Mouse (Mus musculus): ENCODE results near the gene Gm48552. TPM values are rescaled to one million over a fixed set of nuclear protein-coding genes. Genes with fewer than 3 reads are reported as not detected.
A peak's percentile ranks its signal among the peaks of the same experiment; 100 is the strongest.

The Gm48552 gene
- polyA plus RNA-seq, 1 experiment from 2014 or later: 1.7 TPM

GRCm38 (mm10) chr10:81433541-81434289, 44.9 kb downstream of the Gm48552 start:
- H3K4me1 ChIP-seq: peaks cover 26% of the 10 kb centered on the region
- H3K9ac ChIP-seq: no peak overlapping the region
- H3K36me3 ChIP-seq: no peaks in the 10 kb centered on the region
- H3K27me3 ChIP-seq: peaks cover 15% of the 10 kb centered on the region; the same call in 1 of the 2 replicates
- peak overlapping the region; percentile 61 for H3K4me2 ChIP-seq (replicated peaks)
- H3K9me3 ChIP-seq: no peaks in the 10 kb centered on the region
- no peak overlapping the region for H3K4me3 ChIP-seq
- 79% methylated on average over 26 of the region's 26 CpGs for WGBS
- H3K27ac ChIP-seq: no peak overlapping the region
- ATAC-seq (ENCODE audit: low FRiP score, low read depth): no peak

- peaks cover 24% of the 10 kb centered on the region for H3K4me1 ChIP-seq
- peaks cover 10% of the 10 kb centered on the region; the same call in 1 of the 2 replicates for H3K27me3 ChIP-seq
- no peak for ATAC-seq (ENCODE audit: low FRiP score, low read depth)
- no peak overlapping the region for H3K9ac ChIP-seq
- no peaks in the 10 kb centered on the region for H3K9me3 ChIP-seq
- no peaks in the 10 kb centered on the region for H3K36me3 ChIP-seq
- no peak overlapping the region for H3K4me2 ChIP-seq (replicated peaks)
- H3K4me3 ChIP-seq: no peak overlapping the region
- no peak overlapping the region for H3K27ac ChIP-seq
- 56% methylated on average over 15 of the region's 15 CpGs for WGBS
These were observed 45.8 kb downstream of the Gm48552 start for GRCm38 (mm10) chr10:81434361-81435263.

GRCm38 (mm10) chr10:81435436-81435835, 46.6 kb downstream of the Gm48552 start:
- Histone ChIP-seq H3K36me3 (no peaks in the 10 kb centered on the region), H3K27ac (no peak overlapping the region), H3K27me3 (peaks cover 10% of the 10 kb centered on the region; the same call in 1 of the 2 replicates), H3K4me3 (no peak overlapping the region), H3K9me3 (no peaks in the 10 kb centered on the region), H3K4me1 (peaks cover 22% of the 10 kb centered on the region), H3K4me2 (replicated peaks) (no peak overlapping the region), H3K9ac (peak overlapping the region; percentile 13; the same call in 1 of the 2 replicates)
- no peak for ATAC-seq (ENCODE audit: low FRiP score, low read depth)
- 77% methylated on average over 3 of the region's 3 CpGs for WGBS

Small RNAs within 50 kb of the gene (microRNA-seq; reads per million reads assigned to microRNA genes)
- gene Mir1191b (not detected), gene Mir6913 (not detected)

Other genes with a start within 250 kb of the Gm48552 start
- 62.2 and 62.3 TPM in 2 replicates for gene Pias4, start 221.1 kb upstream of the Gm48552 start, polyA plus RNA-seq (2015; fragmentation: Nextera tagmentation; extraction: Ambion mirVana)
- 577 and 592 TPM in 2 replicates for gene Eef2, start 212.4 kb upstream of the Gm48552 start, polyA plus RNA-seq (2015; fragmentation: Nextera tagmentation; extraction: Ambion mirVana)
- 53.4 and 53.7 TPM in 2 replicates for gene Dapk3, start 206.0 kb upstream of the Gm48552 start, polyA plus RNA-seq (2015; fragmentation: Nextera tagmentation; extraction: Ambion mirVana)
- not detected in 2 replicates for gene 4930442H23Rik, start 205.2 kb upstream of the Gm48552 start, polyA plus RNA-seq (2015; fragmentation: Nextera tagmentation; extraction: Ambion mirVana)
- 0.18 and 0.26 TPM in 2 replicates for gene Nmrk2, start 187.0 kb upstream of the Gm48552 start, polyA plus RNA-seq (2015; fragmentation: Nextera tagmentation; extraction: Ambion mirVana)
- 0.20 and 0.43 TPM in 2 replicates for gene Atcay, start 158.2 kb upstream of the Gm48552 start, polyA plus RNA-seq (2015; fragmentation: Nextera tagmentation; extraction: Ambion mirVana)
- gene Zfr2, start 155.8 kb upstream of the Gm48552 start, polyA plus RNA-seq (2015; fragmentation: Nextera tagmentation; extraction: Ambion mirVana): 11.5 and 11.6 TPM in 2 replicates
- gene Matk, start 136.1 kb upstream of the Gm48552 start, polyA plus RNA-seq (2015; fragmentation: Nextera tagmentation; extraction: Ambion mirVana): 4.7 and 5.4 TPM in 2 replicates
- 206 and 213 TPM in 2 replicates for gene Mrpl54, start 122.1 kb upstream of the Gm48552 start, polyA plus RNA-seq (2015; fragmentation: Nextera tagmentation; extraction: Ambion mirVana)
- gene Apba3, start 122.0 kb upstream of the Gm48552 start, polyA plus RNA-seq (2015; fragmentation: Nextera tagmentation; extraction: Ambion mirVana): 63.3 and 63.5 TPM in 2 replicates
- 2.6 and 2.9 TPM in 2 replicates for gene Tjp3, start 97.4 kb upstream of the Gm48552 start, polyA plus RNA-seq (2015; fragmentation: Nextera tagmentation; extraction: Ambion mirVana)
- gene Pip5k1c, start 96.0 kb upstream of the Gm48552 start, polyA plus RNA-seq (2015; fragmentation: Nextera tagmentation; extraction: Ambion mirVana): 51.5 and 58.5 TPM in 2 replicates
- gene Cactin, start 67.9 kb upstream of the Gm48552 start, polyA plus RNA-seq (2015; fragmentation: Nextera tagmentation; extraction: Ambion mirVana): 41.8 and 42.3 TPM in 2 replicates
- 5.2 and 7.8 TPM in 2 replicates for gene Tbxa2r, start 60.3 kb upstream of the Gm48552 start, polyA plus RNA-seq (2015; fragmentation: Nextera tagmentation; extraction: Ambion mirVana)
- gene Gipc3, start 45.7 kb upstream of the Gm48552 start, polyA plus RNA-seq (2015; fragmentation: Nextera tagmentation; extraction: Ambion mirVana): 0.06 TPM in 1 of 2 replicates, not detected in the other
- 106 and 109 TPM in 2 replicates for gene Hmg20b, start 38.5 kb upstream of the Gm48552 start, polyA plus RNA-seq (2015; fragmentation: Nextera tagmentation; extraction: Ambion mirVana)
- 12.2 and 13.6 TPM in 2 replicates for gene Mfsd12, start 31.5 kb upstream of the Gm48552 start, polyA plus RNA-seq (2015; fragmentation: Nextera tagmentation; extraction: Ambion mirVana)
- gene 4930404N11Rik, start 23.2 kb upstream of the Gm48552 start, polyA plus RNA-seq (2015; fragmentation: Nextera tagmentation; extraction: Ambion mirVana): 0.97 and 1.0 TPM in 2 replicates
- gene Fzr1, start 10.5 kb upstream of the Gm48552 start, polyA plus RNA-seq (2015; fragmentation: Nextera tagmentation; extraction: Ambion mirVana): 111 and 112 TPM in 2 replicates
- 72.7 and 79.4 TPM in 2 replicates for gene Dohh, start 4.6 kb upstream of the Gm48552 start, polyA plus RNA-seq (2015; fragmentation: Nextera tagmentation; extraction: Ambion mirVana)
- gene Gm48551, start 4.5 kb upstream of the Gm48552 start, polyA plus RNA-seq (2015; fragmentation: Nextera tagmentation; extraction: Ambion mirVana): 3.3 and 4.0 TPM in 2 replicates
- gene Smim24, start 4.0 kb downstream of the Gm48552 start, polyA plus RNA-seq (2015; fragmentation: Nextera tagmentation; extraction: Ambion mirVana): 4.2 and 4.7 TPM in 2 replicates
- gene Nfic, start 66.6 kb downstream of the Gm48552 start, polyA plus RNA-seq (2015; fragmentation: Nextera tagmentation; extraction: Ambion mirVana): 77.2 and 82.8 TPM in 2 replicates
- gene Celf5, start 93.7 kb downstream of the Gm48552 start, polyA plus RNA-seq (2015; fragmentation: Nextera tagmentation; extraction: Ambion mirVana): 1.6 TPM in 2 replicates
- gene Ncln, start 107.4 kb downstream of the Gm48552 start, polyA plus RNA-seq (2015; fragmentation: Nextera tagmentation; extraction: Ambion mirVana): 98.0 and 102 TPM in 2 replicates
- 0.28 and 0.53 TPM in 2 replicates for gene S1pr4, start 111.1 kb downstream of the Gm48552 start, polyA plus RNA-seq (2015; fragmentation: Nextera tagmentation; extraction: Ambion mirVana)
- 1.6 and 1.9 TPM in 2 replicates for gene Gna15, start 135.2 kb downstream of the Gm48552 start, polyA plus RNA-seq (2015; fragmentation: Nextera tagmentation; extraction: Ambion mirVana)
- 89.8 and 89.9 TPM in 2 replicates for gene Gna11, start 156.2 kb downstream of the Gm48552 start, polyA plus RNA-seq (2015; fragmentation: Nextera tagmentation; extraction: Ambion mirVana)
- gene Aes, start 170.5 kb downstream of the Gm48552 start, polyA plus RNA-seq (2015; fragmentation: Nextera tagmentation; extraction: Ambion mirVana): 477 and 492 TPM in 2 replicates
- 68.8 and 69.8 TPM in 2 replicates for gene Tle2, start 185.6 kb downstream of the Gm48552 start, polyA plus RNA-seq (2015; fragmentation: Nextera tagmentation; extraction: Ambion mirVana)
- gene Tle6, start 212.1 kb downstream of the Gm48552 start, polyA plus RNA-seq (2015; fragmentation: Nextera tagmentation; extraction: Ambion mirVana): 13.8 and 18.4 TPM in 2 replicates
- 1.3 and 1.5 TPM in 2 replicates for gene BC025920, start 217.3 kb downstream of the Gm48552 start, polyA plus RNA-seq (2015; fragmentation: Nextera tagmentation; extraction: Ambion mirVana)
- 60.3 and 61.9 TPM in 2 replicates for gene Sirt6, start 238.8 kb downstream of the Gm48552 start, polyA plus RNA-seq (2015; fragmentation: Nextera tagmentation; extraction: Ambion mirVana)
- gene Ankrd24, start 239.5 kb downstream of the Gm48552 start, polyA plus RNA-seq (2015; fragmentation: Nextera tagmentation; extraction: Ambion mirVana): 11.6 and 12.1 TPM in 2 replicates

Measured in limb, embryonic 13.5 days (tissue).